Mouse (Mus musculus) gastrocnemius, postnatal 14 days (tissue): ENCODE measurements at regions not wholly inside any gene's neighbourhood (a gene's known extent, or its start where the extent isn't known, plus 50 kb on each side); places are given as distances from the start of the nearest gene placed in this dataset.

Source experiments
- DNase-seq: peaks from one replicate; pipeline ENCODE4 v3.0.0; 2021; ENCODE audit warnings: mixed read lengths
- intact Hi-C: fragments of 180-260 bp; cut with DNase I; formaldehyde crosslinking; loops from one replicate; pipeline ENCODE4 v1.15.1; 2025; ENCODE audit warnings: low total_unique reads

DNA sequence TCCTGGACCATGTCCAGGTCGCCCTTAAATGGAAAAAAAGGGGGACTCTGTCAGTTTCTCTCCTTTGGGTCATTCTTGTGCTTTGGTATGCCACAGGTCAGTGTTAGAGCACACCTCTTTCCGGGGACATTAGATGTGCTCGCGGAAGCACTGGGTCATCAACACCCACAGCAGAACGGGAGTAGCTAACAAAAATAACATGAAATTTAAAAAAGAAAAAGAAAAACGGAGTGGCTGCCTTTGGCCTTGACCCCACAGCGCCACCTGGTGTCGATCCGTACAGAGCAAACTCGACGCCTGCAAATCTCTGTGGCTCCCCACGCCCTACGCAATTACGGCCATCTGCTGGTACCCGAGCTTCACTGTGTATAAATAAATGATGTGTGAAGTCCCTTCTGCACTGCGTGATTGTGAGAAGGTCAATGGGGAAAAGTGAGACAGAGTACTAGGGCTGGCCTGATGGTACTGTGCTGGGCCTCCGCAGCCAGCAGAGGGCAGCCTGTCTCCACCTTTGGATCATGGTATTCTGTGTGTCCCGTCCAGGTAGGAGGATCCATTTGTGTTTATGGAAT lies 99.0 kb upstream of the Slc7a12 start:
- peak; percentile 36 for DNase-seq
- intact Hi-C loops: no loop called here

DNA sequence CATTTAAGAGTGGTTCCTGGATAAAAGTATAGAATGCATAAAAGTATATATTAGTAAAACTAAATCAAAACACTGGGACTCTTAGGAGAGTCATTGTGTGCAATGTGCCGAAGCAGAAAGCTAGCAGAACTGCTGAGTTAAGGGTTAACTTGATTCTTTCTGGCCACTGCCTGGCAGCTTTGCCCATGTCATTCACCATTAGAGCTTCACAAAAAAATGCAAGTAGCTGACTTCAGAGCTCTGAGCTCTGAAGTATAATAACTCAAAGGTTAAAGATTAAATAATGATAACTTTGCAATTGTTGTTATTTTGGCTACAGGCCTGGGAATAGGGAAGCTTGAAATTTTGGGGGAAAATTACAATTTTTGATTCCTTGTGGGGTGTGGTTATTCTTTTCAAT lies 89.8 kb upstream of the Slc7a12 start:
- intact Hi-C loops: no loop called here
- DNase-seq: no peak

DNA sequence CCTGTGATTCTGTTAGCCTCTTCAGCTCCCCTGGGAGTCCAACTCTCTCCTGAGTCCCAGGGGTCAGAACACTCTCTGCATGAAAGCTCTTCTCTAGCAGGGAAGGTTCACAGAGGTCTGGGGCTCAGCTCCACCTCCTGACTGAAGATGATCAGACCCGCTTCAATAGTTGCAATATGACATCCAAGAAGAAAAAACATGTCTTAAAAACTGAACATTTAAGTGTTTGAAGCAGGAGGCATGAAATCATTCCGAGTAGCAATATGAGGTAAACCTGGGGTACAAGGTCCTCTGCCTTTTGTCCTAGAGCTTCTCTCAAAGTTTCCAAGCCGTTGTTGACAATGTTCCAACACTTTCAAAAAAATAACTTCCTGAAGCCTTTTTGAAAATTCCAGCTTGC lies 81.8 kb upstream of the Slc7a12 start:
- intact Hi-C loops: no loop called here
- DNase-seq: no peak

DNA sequence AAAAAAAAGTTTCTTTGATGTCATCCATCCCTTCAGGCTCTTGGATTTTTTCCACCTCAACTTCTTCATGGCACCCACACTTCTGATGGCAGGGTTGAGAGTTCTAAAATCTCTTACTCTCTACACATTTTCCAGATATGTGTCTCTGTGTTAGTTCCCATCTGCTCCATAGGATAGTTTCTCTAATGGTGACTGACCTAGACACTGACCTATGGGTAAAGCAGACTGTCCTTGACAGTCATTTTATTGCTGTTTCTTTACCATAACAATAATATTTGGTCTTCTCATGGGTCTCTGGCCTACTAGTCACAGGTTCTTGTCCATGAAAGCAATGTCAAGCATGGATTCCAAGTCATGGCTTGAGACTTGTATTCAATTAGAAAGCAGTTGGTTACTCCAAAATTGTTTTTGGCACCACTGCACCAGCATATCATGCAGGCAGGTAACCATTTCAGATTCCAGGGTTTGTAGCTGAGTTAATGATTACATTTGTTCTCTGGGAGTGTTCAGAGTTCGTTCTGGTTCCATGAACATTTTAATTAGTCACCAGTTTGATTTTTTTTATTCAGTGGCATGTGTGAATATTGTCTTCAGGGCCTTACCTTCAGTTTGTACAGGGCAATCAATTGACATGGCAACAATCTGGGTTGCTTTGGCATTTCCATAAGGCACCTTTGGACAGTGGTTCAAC lies 71.9 kb upstream of the Slc7a12 start:
- intact Hi-C loops: no loop called here
- no peak for DNase-seq
